Mouse (Mus musculus): ENCODE data around the gene Sdf4.
A peak's percentile ranks its signal among the peaks of the same experiment; 100 is the strongest.

The Sdf4 gene

DNA sequence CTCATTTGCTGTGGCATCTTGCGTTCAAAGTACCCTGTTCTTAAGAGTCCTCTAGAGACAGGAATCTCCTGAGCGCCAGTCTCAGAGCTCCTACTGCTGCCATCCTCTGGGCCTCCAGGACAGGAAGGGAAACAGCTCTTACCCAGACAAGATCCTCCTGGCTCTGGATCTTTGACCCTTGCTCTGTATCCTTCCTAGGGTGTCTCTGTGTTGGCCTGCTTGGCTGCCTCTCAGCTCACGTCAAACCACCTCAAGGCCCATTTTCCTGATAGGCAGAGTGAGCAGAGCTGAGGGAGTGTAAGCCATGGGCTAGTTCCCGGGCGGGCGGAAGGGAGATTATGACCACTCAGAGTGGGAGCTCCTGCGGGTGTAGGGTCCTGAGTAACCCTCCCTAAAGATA is 29.6 kb upstream of the Sdf4 start:
- Histone ChIP-seq H3K9me3 (ENCODE audit: low read length) (no peaks in the 10 kb centered on the region), H3K36me3 (ENCODE audit: insufficient read depth, low read length) (peaks cover 57% of the 10 kb centered on the region), H3K4me3 (replicated peaks; ENCODE audit: low read length) (no peak overlapping the region), H3K27me3 (ENCODE audit: insufficient read depth, low read length) (no peaks in the 10 kb centered on the region), H3K4me1 (replicated peaks; ENCODE audit: low read depth, low read length) (peaks cover 30% of the 10 kb centered on the region)
- TF ChIP-seq POU5F1 (IDR thresholded peaks at IDR 0.05; ENCODE audit: borderline replicate concordance, low read length), result no peak
- no peak for TF ChIP-seq NANOG (IDR thresholded peaks at IDR 0.05; ENCODE audit: borderline replicate concordance, low read length)
- TF ChIP-seq CTCF (conservative IDR thresholded peaks at IDR 0.05; ENCODE audit: low read length), result no peak

DNA sequence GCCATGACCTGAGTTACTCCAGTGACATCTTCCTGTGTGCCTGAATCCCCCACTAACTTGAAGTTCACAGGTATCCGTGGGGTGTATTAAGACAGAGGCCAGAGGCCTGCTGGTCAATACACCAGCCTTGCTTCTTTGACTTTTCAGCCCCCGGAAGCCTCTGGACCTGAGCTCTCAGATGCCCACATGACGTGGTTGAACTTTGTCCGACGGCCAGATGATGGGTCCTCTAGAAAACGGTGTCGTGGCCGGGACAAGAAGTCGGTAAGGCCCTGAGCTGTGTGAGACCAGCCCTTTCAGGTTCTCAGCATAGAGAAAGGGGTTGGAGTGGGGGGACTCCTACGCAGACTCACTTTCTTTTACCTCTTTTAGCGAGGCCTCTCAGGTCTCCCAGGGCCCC is 28.3 kb upstream of the Sdf4 start:
- H3K4me3 ChIP-seq (replicated peaks; ENCODE audit: low read length), result no peak overlapping the region

GRCm38 (mm10) chr4:155969043-155969653 is 23.5 kb upstream of the Sdf4 start:
- Histone ChIP-seq H3K9me3 (ENCODE audit: low read length) (no peaks in the 10 kb centered on the region), H3K4me1 (replicated peaks; ENCODE audit: low read depth, low read length) (peaks cover 20% of the 10 kb centered on the region), H3K36me3 (ENCODE audit: insufficient read depth, low read length) (peaks cover 32% of the 10 kb centered on the region), H3K4me3 (replicated peaks; ENCODE audit: low read length) (0 out of 2 replicates have a peak overlapping the region, but pooled peaks have one; percentile 7), H3K27me3 (ENCODE audit: insufficient read depth, low read length) (no peaks in the 10 kb centered on the region; the same call in 1 of the 2 replicates)
- TF ChIP-seq NANOG (IDR thresholded peaks at IDR 0.05; ENCODE audit: borderline replicate concordance, low read length) (no peak), CTCF (conservative IDR thresholded peaks at IDR 0.05; ENCODE audit: low read length) (no peak)

More for the DNA sequence above, 28.3 kb upstream of the Sdf4 start:
- peaks cover 37% of the 10 kb centered on the region for H3K4me1 ChIP-seq (replicated peaks; ENCODE audit: low read depth, low read length)
- H3K27me3 ChIP-seq (ENCODE audit: insufficient read depth, low read length), result no peaks in the 10 kb centered on the region
- peaks cover 51% of the 10 kb centered on the region for H3K36me3 ChIP-seq (ENCODE audit: insufficient read depth, low read length)
- no peak for TF ChIP-seq POU5F1 (IDR thresholded peaks at IDR 0.05; ENCODE audit: borderline replicate concordance, low read length)
- TF ChIP-seq CTCF (conservative IDR thresholded peaks at IDR 0.05; ENCODE audit: low read length), result no peak
- TF ChIP-seq NANOG (IDR thresholded peaks at IDR 0.05; ENCODE audit: borderline replicate concordance, low read length), result no peak
- H3K9me3 ChIP-seq (ENCODE audit: low read length), result no peaks in the 10 kb centered on the region

- H3K27me3 ChIP-seq (ENCODE audit: insufficient read depth, low read length), result no peaks in the 10 kb centered on the region; the same call in 1 of the 2 replicates
- H3K4me3 ChIP-seq (replicated peaks; ENCODE audit: low read length), result no peak overlapping the region
- H3K4me1 ChIP-seq (replicated peaks; ENCODE audit: low read depth, low read length), result peaks cover 20% of the 10 kb centered on the region
- no peaks in the 10 kb centered on the region for H3K9me3 ChIP-seq (ENCODE audit: low read length)
- TF ChIP-seq CTCF (conservative IDR thresholded peaks at IDR 0.05; ENCODE audit: low read length) (no peak), POU5F1 (IDR thresholded peaks at IDR 0.05; ENCODE audit: borderline replicate concordance, low read length) (no peak), NANOG (IDR thresholded peaks at IDR 0.05; ENCODE audit: borderline replicate concordance, low read length) (no peak)
- H3K36me3 ChIP-seq (ENCODE audit: insufficient read depth, low read length), result peaks cover 21% of the 10 kb centered on the region
Measured at GRCm38 (mm10) chr4:155970286-155970685, 22.4 kb upstream of the Sdf4 start.

- Histone ChIP-seq H3K4me1 (replicated peaks; ENCODE audit: low read depth, low read length) (peaks cover 20% of the 10 kb centered on the region), H3K9me3 (ENCODE audit: low read length) (peaks cover 5% of the 10 kb centered on the region)
- no peak for TF ChIP-seq NANOG (IDR thresholded peaks at IDR 0.05; ENCODE audit: borderline replicate concordance, low read length)
- TF ChIP-seq POU5F1 (IDR thresholded peaks at IDR 0.05; ENCODE audit: borderline replicate concordance, low read length), result no peak
- no peak for TF ChIP-seq CTCF (conservative IDR thresholded peaks at IDR 0.05; ENCODE audit: low read length)
Measured at GRCm38 (mm10) chr4:155972651-155973050, 20.0 kb upstream of the Sdf4 start.

DNA sequence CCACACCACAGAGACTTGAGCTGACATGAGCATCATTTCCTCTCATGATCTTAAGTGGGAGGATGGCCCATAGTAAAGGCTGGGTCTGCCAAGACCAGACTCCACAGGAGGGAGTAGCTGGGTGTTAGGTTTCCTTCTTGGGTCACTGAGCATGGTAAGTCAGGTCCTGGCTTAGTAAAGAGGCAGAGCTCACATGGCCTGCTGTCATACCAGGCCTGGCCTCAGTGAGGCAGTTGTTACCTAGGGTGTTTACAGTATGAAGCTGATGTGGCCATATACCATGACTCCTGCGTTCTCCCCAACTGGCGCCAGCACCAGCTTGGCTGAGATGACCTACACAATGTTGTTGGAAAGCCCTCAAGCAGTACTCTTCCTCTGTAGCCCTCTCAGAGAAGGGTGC is 19.4 kb upstream of the Sdf4 start:
- no peak overlapping the region for H3K4me3 ChIP-seq (replicated peaks; ENCODE audit: low read length)
- no peaks in the 10 kb centered on the region for H3K36me3 ChIP-seq (ENCODE audit: insufficient read depth, low read length)
- TF ChIP-seq POU5F1 (IDR thresholded peaks at IDR 0.05; ENCODE audit: borderline replicate concordance, low read length) (no peak), NANOG (IDR thresholded peaks at IDR 0.05; ENCODE audit: borderline replicate concordance, low read length) (no peak), CTCF (conservative IDR thresholded peaks at IDR 0.05; ENCODE audit: low read length) (no peak)
- peaks cover 20% of the 10 kb centered on the region for H3K4me1 ChIP-seq (replicated peaks; ENCODE audit: low read depth, low read length)
- no peaks in the 10 kb centered on the region; the same call in 1 of the 2 replicates for H3K27me3 ChIP-seq (ENCODE audit: insufficient read depth, low read length)
- H3K9me3 ChIP-seq (ENCODE audit: low read length), result peaks cover 5% of the 10 kb centered on the region

More at GRCm38 (mm10) chr4:155972651-155973050, 20.0 kb upstream of the Sdf4 start:
- H3K36me3 ChIP-seq (ENCODE audit: insufficient read depth, low read length), result no peaks in the 10 kb centered on the region
- no peaks in the 10 kb centered on the region; the same call in 1 of the 2 replicates for H3K27me3 ChIP-seq (ENCODE audit: insufficient read depth, low read length)
- H3K4me3 ChIP-seq (replicated peaks; ENCODE audit: low read length), result no peak overlapping the region

GRCm38 (mm10) chr4:155981436-155982082 is 11.1 kb upstream of the Sdf4 start:
- peaks cover 5% of the 10 kb centered on the region for H3K9me3 ChIP-seq (ENCODE audit: low read length)
- no peak overlapping the region for H3K4me3 ChIP-seq (replicated peaks; ENCODE audit: low read length)
- TF ChIP-seq CTCF (conservative IDR thresholded peaks at IDR 0.05; ENCODE audit: low read length) (no peak), NANOG (IDR thresholded peaks at IDR 0.05; ENCODE audit: borderline replicate concordance, low read length) (no peak)
- peaks cover 9% of the 10 kb centered on the region for H3K4me1 ChIP-seq (replicated peaks; ENCODE audit: low read depth, low read length)
- H3K27me3 ChIP-seq (ENCODE audit: insufficient read depth, low read length), result 0 out of 2 replicates have a peak, but pooled peaks cover 5% of the 10 kb centered on the region
- H3K36me3 ChIP-seq (ENCODE audit: insufficient read depth, low read length), result no peaks in the 10 kb centered on the region

DNA sequence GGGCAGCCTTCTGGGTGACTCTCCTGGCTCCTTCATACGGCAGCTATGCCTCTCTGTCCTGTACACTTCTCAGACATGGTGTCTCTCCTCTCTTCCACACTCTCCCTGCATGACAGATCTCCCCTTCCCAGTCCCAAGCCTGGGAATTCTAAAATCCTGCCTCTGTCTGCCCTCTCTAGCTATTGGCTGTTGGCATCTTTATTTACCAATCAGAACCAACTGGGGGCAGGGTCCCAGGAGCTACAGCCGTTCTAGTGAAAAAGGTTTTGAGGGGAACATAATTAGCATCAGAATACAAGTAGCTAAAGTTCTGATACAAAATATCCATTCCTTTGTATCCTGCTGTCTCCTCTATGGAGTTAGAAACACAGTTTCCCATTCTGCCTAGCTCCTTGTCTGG is 8.9 kb upstream of the Sdf4 start:
- Histone ChIP-seq H3K36me3 (ENCODE audit: insufficient read depth, low read length) (peaks cover 4% of the 10 kb centered on the region; the same call in 1 of the 2 replicates), H3K4me3 (replicated peaks; ENCODE audit: low read length) (no peak overlapping the region), H3K27me3 (ENCODE audit: insufficient read depth, low read length) (0 out of 2 replicates have a peak, but pooled peaks cover 5% of the 10 kb centered on the region), H3K9me3 (ENCODE audit: low read length) (no peaks in the 10 kb centered on the region), H3K4me1 (replicated peaks; ENCODE audit: low read depth, low read length) (peaks cover 15% of the 10 kb centered on the region)
- TF ChIP-seq NANOG (IDR thresholded peaks at IDR 0.05; ENCODE audit: borderline replicate concordance, low read length) (peak; percentile 23; the same call in 1 of the 2 replicates), POU5F1 (IDR thresholded peaks at IDR 0.05; ENCODE audit: borderline replicate concordance, low read length) (no peak), CTCF (conservative IDR thresholded peaks at IDR 0.05; ENCODE audit: low read length) (no peak)

All from E14TG2a.4 (cell line).